Mouse (Mus musculus) embryonic facial prominence, embryonic 11.5 days (tissue): ENCODE data around the gene Zfp811. TPM values are rescaled to one million over a fixed set of nuclear protein-coding genes. Genes with fewer than 3 reads are reported as not detected.

Source experiments
- ATAC-seq: fragments of 200-750 bp; cut with Nextera tagmentation; replicated peaks from 2 replicates; pipeline ENCODE4 v1.8.0; 2017; ENCODE audit warnings: low read depth; ENCODE audit not compliant: insufficient number of reproducible peaks, low FRiP score, low TSS enrichment
- DNase-seq: peaks from one replicate; pipeline ENCODE4 v3.0.0-alpha.2; 2015; ENCODE audit warnings: low spot score
- H3K27ac ChIP-seq: fragments of 300-500 bp; sonication (generic); replicated peaks from 2 replicates; pipeline ENCODE4 v1.5.1; 2014; ENCODE audit warnings: mild to moderate bottlenecking, low read depth, low read length, control low read depth
- H3K27me3 ChIP-seq: fragments of 300-500 bp; sonication (generic); 2 replicates; pipeline ENCODE4 v1.6.1; 2014; ENCODE audit warnings: mild to moderate bottlenecking, low read length, moderate library complexity, mixed read lengths; ENCODE audit not compliant: control insufficient read depth, insufficient read depth
- H3K36me3 ChIP-seq: fragments of 300-500 bp; sonication (generic); replicated peaks from 2 replicates; pipeline ENCODE4 v1.6.1; 2014; ENCODE audit warnings: low read depth, mild to moderate bottlenecking, low read length, moderate library complexity, mixed read lengths; ENCODE audit not compliant: control insufficient read depth, insufficient read depth
- H3K4me1 ChIP-seq: fragments of 300-500 bp; sonication (generic); 2 replicates; pipeline ENCODE4 v1.6.1; 2014; ENCODE audit warnings: low read length, mixed read lengths; ENCODE audit not compliant: control insufficient read depth, insufficient read depth
- H3K4me2 ChIP-seq: fragments of 300-500 bp; sonication (generic); 2 replicates; pipeline ENCODE4 v1.6.1; 2014; ENCODE audit warnings: low read depth, mild to moderate bottlenecking, control low read depth, low read length, moderate library complexity
- H3K4me3 ChIP-seq: fragments of 300-500 bp; sonication (generic); 2 replicates; pipeline ENCODE4 v1.5.1; 2014; ENCODE audit warnings: low read depth, low read length, control low read depth
- H3K9ac ChIP-seq: fragments of 300-500 bp; sonication (generic); replicated peaks from 2 replicates; pipeline ENCODE4 v1.6.1; 2014; ENCODE audit warnings: mild to moderate bottlenecking, control low read depth, low read length
- H3K9me3 ChIP-seq: fragments of 300-500 bp; sonication (generic); replicated peaks from 2 replicates; pipeline ENCODE4 v1.6.1; 2016; ENCODE audit warnings: mild to moderate bottlenecking, low read length, inconsistent platforms, mixed read lengths; ENCODE audit not compliant: control insufficient read depth
- WGBS: fragments of 180-500 bp; shearing (Covaris S2); extraction: QIAGEN DNeasy Blood & Tissue Kit; methylation state at CpG from one replicate; pipeline ENCODE4 v1.1.7; 2014; 5-methylcytosine and 5-hydroxymethylcytosine counted together
- polyA plus RNA-seq: library from polyadenylated mRNA; unstranded; fragments of >200 nt; fragmentation: Nextera tagmentation; extraction: Ambion mirVana; gene quantifications from 2 replicates; pipeline ENCODE4 v1.2.1, GENCODE M21; 2014

Gene Zfp811
- polyA plus RNA-seq, 1 experiment from 2014 or later, result 13.2 TPM

GRCm38 (mm10) chr17:32816074-32816784 is 6.5 kb upstream of the Zfp811 start:
- Histone ChIP-seq H3K9ac (no peak overlapping the region), H3K4me3 (no peak overlapping the region), H3K9me3 (no peaks in the 10 kb centered on the region), H3K4me1 (no peaks in the 10 kb centered on the region), H3K27me3 (no peaks in the 10 kb centered on the region), H3K27ac (no peak overlapping the region), H3K36me3 (peaks cover 4% of the 10 kb centered on the region), H3K4me2 (no peak overlapping the region)
- 83% methylated on average over 1 of the region's 1 CpGs for WGBS
- DNase-seq (no peak), ATAC-seq (no peak)

GRCm38 (mm10) chr17:32814136-32814535 is 4.4 kb upstream of the Zfp811 start:
- WGBS, result 79% methylated on average over 7 of the region's 7 CpGs
- Histone ChIP-seq H3K27ac (no peak overlapping the region), H3K36me3 (no peaks in the 10 kb centered on the region; the same call in none of the 2 replicates), H3K4me2 (no peak overlapping the region), H3K4me1 (no peaks in the 10 kb centered on the region), H3K9me3 (no peaks in the 10 kb centered on the region), H3K9ac (no peak overlapping the region), H3K4me3 (no peak overlapping the region), H3K27me3 (no peaks in the 10 kb centered on the region)
- DNase-seq (no peak), ATAC-seq (no peak)

GRCm38 (mm10) chr17:32810648-32811047 is 917 bp upstream of the Zfp811 start:
- Histone ChIP-seq H3K36me3 (no peaks in the 10 kb centered on the region), H3K27me3 (no peaks in the 10 kb centered on the region), H3K4me1 (no peaks in the 10 kb centered on the region), H3K27ac (no peak overlapping the region), H3K9me3 (no peaks in the 10 kb centered on the region), H3K4me3 (no peak overlapping the region), H3K4me2 (no peak overlapping the region), H3K9ac (no peak overlapping the region)
- DNase-seq (no peak), ATAC-seq (no peak)
- WGBS, result 32% methylated on average over 1 of the region's 1 CpGs

- Histone ChIP-seq H3K27ac (no peak overlapping the region), H3K36me3 (no peaks in the 10 kb centered on the region), H3K4me1 (no peaks in the 10 kb centered on the region), H3K9me3 (no peaks in the 10 kb centered on the region), H3K9ac (peak overlapping the region; percentile 44), H3K27me3 (no peaks in the 10 kb centered on the region), H3K4me3 (peak overlapping the region; percentile 34), H3K4me2 (peak overlapping the region; percentile 44)
- DNase-seq (no peak), ATAC-seq (no peak)
- 9% methylated on average over 8 of the region's 8 CpGs for WGBS
Measured at GRCm38 (mm10) chr17:32808921-32809320, 810 bp downstream of the Zfp811 start.

GRCm38 (mm10) chr17:32789244-32789643 is 20.5 kb downstream of the Zfp811 start:
- Histone ChIP-seq H3K4me3 (no peak overlapping the region), H3K9ac (no peak overlapping the region), H3K27ac (no peak overlapping the region), H3K4me1 (no peaks in the 10 kb centered on the region), H3K9me3 (no peaks in the 10 kb centered on the region), H3K27me3 (no peaks in the 10 kb centered on the region), H3K36me3 (no peaks in the 10 kb centered on the region; the same call in none of the 2 replicates), H3K4me2 (no peak overlapping the region)
- WGBS, result 75% methylated on average over 8 of the region's 8 CpGs
- no peak for ATAC-seq
- DNase-seq, result peak; percentile 4

GRCm38 (mm10) chr17:32788576-32788975 is 21.2 kb downstream of the Zfp811 start:
- Histone ChIP-seq H3K27ac (0 out of 2 replicates have a peak overlapping the region, but pooled peaks have one; percentile 1), H3K36me3 (no peaks in the 10 kb centered on the region; the same call in none of the 2 replicates), H3K27me3 (no peaks in the 10 kb centered on the region), H3K9me3 (no peaks in the 10 kb centered on the region), H3K4me2 (peak overlapping the region; percentile 40), H3K9ac (peak overlapping the region; percentile 92), H3K4me1 (no peaks in the 10 kb centered on the region), H3K4me3 (peak overlapping the region; percentile 90)
- WGBS, result 8% methylated on average over 9 of the region's 9 CpGs
- ATAC-seq (no peak), DNase-seq (no peak)

GRCm38 (mm10) chr17:32788094-32788559 is 21.6 kb downstream of the Zfp811 start, which contains the start of gene Zfp871:
Gene Zfp871 (minus strand): TSS chr17:32788287.
- DNase-seq (peak; percentile 94), ATAC-seq (peak; percentile 95)
- Histone ChIP-seq H3K4me1 (no peaks in the 10 kb centered on the region), H3K4me2 (peak within 1 kb of the TSS; percentile 40), H3K36me3 (no peaks in the 10 kb centered on the region; the same call in none of the 2 replicates), H3K9me3 (no peaks in the 10 kb centered on the region), H3K27ac (peak within 1 kb of the TSS; percentile 85), H3K27me3 (no peaks in the 10 kb centered on the region), H3K4me3 (peak within 1 kb of the TSS; percentile 90), H3K9ac (peak within 1 kb of the TSS; percentile 92)
- WGBS, result under 1% methylated on average over 22 of the region's 22 CpGs

- no peaks in the 10 kb centered on the region for H3K4me1 ChIP-seq
- peak overlapping the region; percentile 90 for H3K4me3 ChIP-seq
- H3K4me2 ChIP-seq, result peak overlapping the region; percentile 32
- H3K27me3 ChIP-seq, result no peaks in the 10 kb centered on the region
- WGBS, result under 1% methylated on average over 31 of the region's 31 CpGs
- peak overlapping the region; percentile 85 for H3K27ac ChIP-seq
- peak overlapping the region; percentile 92 for H3K9ac ChIP-seq
- no peaks in the 10 kb centered on the region for H3K9me3 ChIP-seq
- ATAC-seq, result peak; percentile 87
- peak; percentile 39 for DNase-seq
- H3K36me3 ChIP-seq, result no peaks in the 10 kb centered on the region; the same call in none of the 2 replicates
Measured at GRCm38 (mm10) chr17:32787436-32788093, 22.2 kb downstream of the Zfp811 start.
